Mouse (Mus musculus): Measurements from ENCODE around the gene Prr13.

Prr13 gene

DNA sequence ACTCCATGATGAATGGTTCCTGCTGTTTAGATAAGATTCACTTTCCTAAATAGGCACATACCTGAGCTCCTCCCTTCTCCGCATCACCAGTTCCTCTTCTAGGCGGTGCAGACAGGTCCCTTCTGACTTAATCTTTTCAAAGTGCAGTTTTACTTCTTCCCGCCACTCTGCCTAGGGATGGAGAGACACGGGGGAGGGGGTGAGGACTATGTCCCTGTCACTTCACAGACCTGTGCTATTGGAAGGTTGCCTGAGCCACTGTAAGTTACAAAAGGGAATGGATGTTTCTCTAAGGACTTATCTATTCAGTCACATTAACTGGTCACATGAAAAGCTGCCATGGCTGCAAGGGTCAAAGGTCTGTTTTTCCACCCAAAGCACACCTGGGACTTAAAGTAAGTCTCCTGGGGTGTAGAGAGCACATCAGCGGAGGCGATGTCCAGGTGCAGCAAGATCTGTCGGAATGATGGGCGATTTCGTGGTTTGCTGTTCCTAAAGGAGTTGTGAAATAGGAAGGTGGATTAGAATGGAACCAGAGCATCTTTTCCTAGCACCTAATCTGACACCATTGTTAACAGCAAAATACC, 43.5 kb downstream of the Prr13 start:
- in situ Hi-C loops (cut with MboI; ENCODE audit: unreplicated experiment in 2 of 2) = no loop called here

DNA sequence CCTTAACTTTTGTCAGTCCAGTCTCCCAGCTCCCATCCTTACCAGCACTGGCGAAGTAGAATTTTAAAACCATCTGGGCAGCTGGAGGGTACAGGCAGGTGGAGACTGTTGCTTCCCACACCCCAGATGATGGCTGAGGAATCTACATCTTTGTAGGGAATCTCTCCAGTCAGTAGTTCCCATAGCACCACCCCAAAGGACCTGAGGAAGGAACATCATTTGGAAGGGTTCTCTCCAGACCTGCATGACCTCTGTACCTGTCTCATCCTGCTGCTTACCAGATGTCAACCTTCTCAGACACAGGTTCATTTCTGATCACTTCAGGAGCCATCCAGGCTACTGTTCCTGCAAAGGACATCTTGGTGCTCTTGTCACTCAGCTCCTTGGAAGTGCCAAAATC, 44.6 kb downstream of the Prr13 start, which contains the start of gene Gm10337:
TSS of gene Gm10337 (plus strand) at position 276 of the 400 bp plus-strand sequence.
- in situ Hi-C loops (cut with MboI; ENCODE audit: unreplicated experiment in 2 of 2) = no loop called here

DNA sequence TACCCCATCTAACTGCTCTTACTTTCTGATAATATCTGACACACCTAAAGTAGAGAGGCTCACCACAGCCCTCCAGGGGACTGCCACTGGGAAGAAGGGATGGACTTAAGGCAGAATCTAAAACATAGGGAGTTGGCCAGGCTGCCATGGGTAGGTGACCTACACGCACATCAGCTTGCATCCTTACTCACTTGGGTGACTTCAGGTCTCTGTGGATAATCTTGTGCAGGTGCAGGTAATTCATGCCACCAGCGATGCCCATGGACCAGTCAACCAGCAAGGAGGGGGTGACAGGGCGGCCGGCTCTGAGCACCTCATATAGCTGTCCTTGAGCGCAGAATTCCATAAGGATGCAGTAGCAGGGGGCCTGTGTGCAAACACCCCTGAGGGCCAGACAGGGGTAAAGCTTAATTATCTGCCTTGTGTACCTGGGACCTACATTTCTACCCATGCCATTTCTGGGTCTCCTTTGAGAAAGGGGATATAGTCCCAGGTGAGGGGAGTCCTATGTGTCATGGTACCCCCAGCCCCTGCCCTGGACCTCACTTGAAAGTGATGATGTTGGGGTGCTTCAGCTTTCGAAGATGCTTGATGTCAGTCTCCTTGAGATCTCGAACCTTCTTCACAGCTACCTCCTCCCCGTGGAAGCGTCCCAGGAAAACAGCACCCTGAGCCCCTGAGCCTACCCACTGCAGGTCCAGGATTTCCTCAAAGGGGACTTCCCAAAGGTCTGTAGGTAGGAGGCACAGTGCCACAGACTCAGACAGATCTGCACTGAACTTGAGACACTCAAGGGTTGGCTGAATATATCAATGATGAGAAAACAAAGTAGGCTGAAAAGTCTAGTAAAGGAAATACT, 45.3 kb downstream of the Prr13 start:
- in situ Hi-C loops (cut with MboI; ENCODE audit: unreplicated experiment in 2 of 2) = no loop called here

DNA sequence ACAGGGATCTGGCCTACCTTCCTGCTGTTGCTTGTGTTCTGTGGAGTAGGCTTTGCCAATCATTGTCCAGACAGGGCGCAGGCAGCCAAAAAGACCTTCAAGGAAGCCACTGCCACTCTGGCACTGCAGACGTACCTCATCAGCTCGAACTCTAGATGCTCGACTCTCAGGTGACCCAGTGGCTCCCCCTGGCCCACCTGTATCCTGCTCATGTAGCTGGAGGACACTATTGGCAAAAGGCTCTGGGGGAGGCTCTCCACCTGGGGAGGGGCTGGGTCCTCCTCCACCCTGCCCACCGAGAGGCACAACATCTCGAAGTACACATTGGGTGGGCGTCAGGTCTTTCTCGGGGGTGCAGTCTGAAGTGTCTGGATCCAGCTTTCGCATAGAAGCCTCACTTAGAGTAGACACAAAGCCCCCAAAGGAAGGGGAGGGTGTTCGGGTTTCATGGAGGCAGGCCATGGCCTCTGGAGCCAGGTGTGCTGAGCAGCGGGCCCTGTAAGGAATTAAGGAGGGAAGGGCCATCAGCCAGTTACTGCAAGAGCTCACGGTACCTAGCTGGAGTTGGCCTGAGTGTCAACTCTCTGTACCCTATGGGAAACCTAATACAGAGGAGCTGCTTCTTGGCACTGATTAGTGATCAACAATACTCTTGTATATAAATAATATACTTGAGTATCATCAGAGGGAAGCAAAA, 46.4 kb downstream of the Prr13 start:
- in situ Hi-C loops (cut with MboI; ENCODE audit: unreplicated experiment in 2 of 2) = no loop called here

DNA sequence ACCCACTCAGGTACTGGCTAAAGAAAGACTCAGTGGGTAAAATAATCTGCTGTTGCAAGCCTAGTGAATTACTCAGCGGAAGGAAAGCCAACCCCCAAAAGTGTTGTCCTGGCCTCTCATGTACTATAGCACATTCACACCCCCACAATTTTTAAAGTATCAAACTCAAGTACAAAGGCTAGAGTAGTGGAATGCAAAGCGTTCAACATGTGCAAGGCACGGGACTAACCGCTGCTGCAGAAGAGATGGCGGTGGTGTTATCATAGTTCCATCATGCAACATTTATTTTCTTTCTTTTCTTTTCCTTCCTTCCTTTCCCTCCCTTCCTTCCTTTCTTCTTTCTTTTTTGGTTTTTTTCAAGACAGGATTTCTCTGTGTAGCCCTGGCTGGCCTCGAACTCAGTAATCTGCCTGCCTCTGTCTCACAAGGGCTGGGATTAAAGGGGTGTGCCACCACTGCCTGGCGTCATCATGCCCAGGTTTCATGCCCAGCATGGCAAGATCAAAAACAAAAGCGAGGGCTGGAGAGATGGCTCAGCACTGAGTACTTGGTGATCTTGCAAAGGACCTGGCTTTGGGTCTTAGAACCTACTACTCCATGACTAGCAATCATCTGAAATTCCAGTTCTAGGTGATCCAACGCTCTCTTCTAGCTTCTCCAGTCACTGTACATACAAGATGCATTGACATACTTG, 47.1 kb downstream of the Prr13 start:
- in situ Hi-C loops (cut with MboI; ENCODE audit: unreplicated experiment in 2 of 2) = no loop called here

DNA sequence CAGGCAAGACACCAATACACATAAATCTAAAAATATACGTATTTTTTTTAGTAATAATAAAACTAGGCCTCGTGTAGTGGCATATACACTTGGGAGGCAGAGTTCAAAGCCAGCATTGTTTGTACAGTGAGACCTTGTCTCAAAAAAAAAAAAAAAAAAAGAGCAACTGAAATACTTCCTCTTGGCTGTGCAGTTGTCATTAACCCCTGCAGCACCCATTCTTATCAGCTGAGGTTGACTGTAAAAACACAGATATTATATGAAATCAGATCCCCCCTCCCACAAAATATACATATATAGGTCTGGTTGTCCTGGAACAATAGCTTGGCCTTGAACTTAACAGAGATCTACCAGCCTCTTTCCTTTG, 47.6 kb downstream of the Prr13 start:
- in situ Hi-C loops (cut with MboI; ENCODE audit: unreplicated experiment in 2 of 2) = no loop called here

DNA sequence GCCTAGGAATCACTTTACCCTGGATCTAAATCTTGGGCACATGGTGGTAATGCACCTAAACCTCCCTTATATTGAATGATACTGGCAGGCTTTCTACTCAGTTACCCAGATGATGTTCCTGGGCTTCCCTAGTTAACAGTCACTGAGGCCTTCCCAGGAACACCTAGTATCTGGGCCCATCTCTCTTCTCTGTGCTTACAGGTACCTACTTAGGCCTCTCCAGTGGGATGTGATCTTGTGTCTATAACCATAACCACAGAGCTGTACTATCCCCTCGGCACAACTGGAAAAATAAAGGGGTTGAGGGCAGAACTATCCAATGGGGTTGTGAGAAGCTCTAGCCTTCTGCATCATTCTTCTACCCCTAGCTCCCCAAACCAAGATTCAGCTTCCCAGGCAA, 48.0 kb downstream of the Prr13 start:
- in situ Hi-C loops (cut with MboI; ENCODE audit: unreplicated experiment in 2 of 2) = no loop called here

DNA sequence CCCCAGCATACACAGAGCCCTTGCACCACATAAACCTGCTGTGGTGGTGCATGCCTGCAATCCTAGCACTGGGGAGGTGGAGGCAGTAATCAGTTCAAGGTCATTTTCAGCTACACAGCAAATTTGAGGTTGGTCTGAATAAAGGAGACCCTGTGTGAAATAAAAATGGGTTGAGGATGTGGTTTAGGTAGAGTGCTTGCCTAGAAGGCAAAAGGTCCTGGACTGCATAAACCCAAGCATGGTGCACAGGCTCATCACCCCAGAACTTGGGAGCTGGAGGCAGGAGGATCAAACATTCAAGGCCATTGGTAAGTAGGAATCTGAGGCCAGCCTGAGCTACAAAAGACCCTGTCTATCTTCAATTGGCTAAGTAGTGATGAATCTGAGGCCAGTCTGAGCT, 48.7 kb downstream of the Prr13 start:
- in situ Hi-C loops (cut with MboI; ENCODE audit: unreplicated experiment in 2 of 2) = no loop called here

DNA sequence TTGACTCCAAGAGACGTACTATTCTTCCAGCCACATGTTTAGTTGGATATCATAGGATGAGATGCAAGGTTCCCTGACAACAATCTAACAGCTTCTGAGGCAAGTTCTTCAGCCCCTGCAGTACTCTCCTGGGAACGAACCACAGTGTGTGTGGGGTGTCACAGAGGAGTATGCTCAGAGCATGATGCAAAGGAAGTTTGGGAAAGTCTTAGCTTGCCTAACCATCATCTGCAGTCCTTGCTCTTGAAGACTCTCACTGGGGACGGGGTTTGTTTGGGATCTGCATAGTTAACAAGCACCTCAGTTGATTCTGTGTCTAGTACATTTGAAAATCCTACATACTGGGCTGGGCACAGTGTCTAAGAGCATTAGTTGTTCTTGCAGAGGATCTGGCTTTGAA, 49.5 kb downstream of the Prr13 start:
- in situ Hi-C loops (cut with MboI; ENCODE audit: unreplicated experiment in 2 of 2) = no loop called here

DNA sequence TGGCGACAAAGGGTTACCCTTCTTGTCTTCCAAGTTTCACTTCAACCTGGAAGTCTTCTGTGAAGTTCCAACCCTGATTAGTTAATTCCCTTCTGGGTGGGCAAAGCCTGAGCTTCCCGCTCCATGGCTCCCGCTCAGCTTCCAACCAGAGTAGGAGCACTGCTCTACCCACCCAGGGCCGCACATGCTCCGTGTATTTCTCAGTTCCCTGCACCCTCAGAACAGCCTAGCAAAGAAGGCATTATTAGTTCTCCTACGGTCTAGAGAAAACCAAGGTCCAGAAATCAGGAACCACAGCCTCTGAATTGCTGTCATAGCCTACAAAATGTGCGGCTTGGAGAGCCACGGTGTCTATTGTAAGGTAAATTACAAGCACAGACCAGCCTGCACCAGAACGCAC, 51.3 kb downstream of the Prr13 start:
- in situ Hi-C loops (cut with MboI; ENCODE audit: unreplicated experiment in 2 of 2) = loop anchor here in 1 of 2 experiments (10.0 kb wide), 1 partner anchor 45 kb away; no protein-coding TSS in a partner anchor

DNA sequence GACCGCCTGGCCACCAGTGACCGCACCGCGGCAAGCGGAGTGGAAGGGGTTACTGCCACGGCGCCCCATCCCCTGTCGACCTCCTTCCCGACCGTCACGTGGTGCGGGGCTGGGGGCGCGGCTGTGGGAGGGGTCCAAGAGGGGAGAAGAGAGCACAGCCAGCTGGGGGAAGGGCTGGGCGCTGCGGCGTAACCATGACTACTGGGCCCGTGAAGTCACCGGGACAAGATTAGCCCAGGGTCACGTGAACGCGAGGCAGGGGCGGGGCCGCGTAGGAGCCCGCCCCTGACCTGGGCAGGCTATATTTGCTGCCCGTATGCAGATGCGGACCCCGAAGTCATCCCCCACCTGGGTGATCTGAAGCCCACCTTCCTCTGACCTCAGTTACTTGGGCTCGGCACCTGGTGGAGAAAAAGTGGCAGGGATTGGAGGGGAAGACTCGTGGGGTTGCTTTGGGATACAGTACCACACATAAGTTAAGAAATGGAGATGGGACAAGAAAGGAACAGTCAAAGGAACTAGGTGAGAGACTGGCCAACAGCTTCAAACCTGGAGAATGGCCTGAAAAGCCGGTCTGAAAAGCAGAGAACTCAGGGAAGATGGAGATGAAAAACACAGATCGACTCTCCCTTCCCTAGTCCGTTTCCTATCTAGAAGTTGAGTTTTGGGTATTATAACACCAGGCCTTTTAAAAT, 51.9 kb downstream of the Prr13 start:
- in situ Hi-C loops (cut with MboI; ENCODE audit: unreplicated experiment in 2 of 2) = loop anchor here in 1 of 2 experiments (10.0 kb wide), 1 partner anchor 46 kb away; no protein-coding TSS in a partner anchor

DNA sequence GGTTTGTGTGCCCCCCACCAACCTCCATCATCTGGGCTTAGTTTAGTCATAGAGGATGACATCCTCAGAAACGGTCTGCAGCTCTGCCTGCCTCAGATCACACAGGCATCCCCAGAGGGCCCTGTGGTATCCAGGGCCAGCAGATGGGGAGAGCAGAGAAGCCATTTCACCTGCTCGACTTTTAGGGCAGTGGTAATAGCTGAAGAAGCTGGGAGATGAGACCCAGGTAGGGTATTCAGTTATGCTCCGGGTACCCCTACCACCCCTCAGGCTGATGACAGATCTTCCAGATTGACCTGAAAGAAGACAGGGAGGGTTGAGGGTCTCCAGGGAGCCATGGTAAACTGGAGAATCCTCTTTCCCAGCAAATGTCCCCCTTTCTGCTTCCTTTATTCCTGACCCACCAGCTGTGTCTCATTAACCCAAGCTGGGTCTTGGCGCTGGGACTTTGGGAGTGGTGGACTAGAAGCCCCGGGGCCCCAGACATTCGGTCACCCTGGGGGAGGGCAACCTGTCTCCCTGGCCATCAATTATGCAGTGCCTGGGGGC, 52.5 kb downstream of the Prr13 start:
- in situ Hi-C loops (cut with MboI; ENCODE audit: unreplicated experiment in 2 of 2) = loop anchor here in 1 of 2 experiments (10.0 kb wide), 1 partner anchor 47 kb away; no protein-coding TSS in a partner anchor

DNA sequence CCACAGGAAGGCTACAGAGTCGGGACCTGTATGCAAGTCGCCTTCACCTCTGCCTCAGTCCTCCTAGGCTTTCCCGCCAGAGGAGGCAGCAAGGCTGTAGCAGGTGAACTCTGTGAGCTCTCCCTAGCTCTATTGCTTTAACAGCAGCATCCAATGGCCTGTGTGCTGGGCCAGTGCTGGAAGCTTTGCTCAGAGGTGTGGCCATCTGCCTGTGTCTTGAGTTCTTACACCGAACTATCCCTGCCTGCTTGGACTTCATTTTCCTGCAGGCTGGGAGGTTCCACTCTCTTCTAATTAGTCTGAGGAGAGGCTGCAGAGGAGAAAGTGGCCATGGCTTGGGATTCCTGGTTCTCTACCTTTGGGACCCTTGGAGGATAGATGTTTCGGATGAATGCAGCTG, 53.2 kb downstream of the Prr13 start:
- in situ Hi-C loops (cut with MboI; ENCODE audit: unreplicated experiment in 2 of 2) = loop anchor here in 1 of 2 experiments (10.0 kb wide), 1 partner anchor 47 kb away; no protein-coding TSS in a partner anchor
